Mouse (Mus musculus) stomach, postnatal 0 days (tissue): ENCODE measurements around the gene Swi5.

ENCODE experiments used
- CTCF ChIP-seq: IDR thresholded peaks from 2 replicates; pipeline ENCODE4 v1.5.1; 2016; ENCODE audit warnings: antibody characterized with exemption, low read depth, mild to moderate bottlenecking, moderate library complexity
- EP300 ChIP-seq: optimal IDR thresholded peaks from 2 replicates; pipeline ENCODE3; 2016; ENCODE audit warnings: antibody characterized with exemption

DNA sequence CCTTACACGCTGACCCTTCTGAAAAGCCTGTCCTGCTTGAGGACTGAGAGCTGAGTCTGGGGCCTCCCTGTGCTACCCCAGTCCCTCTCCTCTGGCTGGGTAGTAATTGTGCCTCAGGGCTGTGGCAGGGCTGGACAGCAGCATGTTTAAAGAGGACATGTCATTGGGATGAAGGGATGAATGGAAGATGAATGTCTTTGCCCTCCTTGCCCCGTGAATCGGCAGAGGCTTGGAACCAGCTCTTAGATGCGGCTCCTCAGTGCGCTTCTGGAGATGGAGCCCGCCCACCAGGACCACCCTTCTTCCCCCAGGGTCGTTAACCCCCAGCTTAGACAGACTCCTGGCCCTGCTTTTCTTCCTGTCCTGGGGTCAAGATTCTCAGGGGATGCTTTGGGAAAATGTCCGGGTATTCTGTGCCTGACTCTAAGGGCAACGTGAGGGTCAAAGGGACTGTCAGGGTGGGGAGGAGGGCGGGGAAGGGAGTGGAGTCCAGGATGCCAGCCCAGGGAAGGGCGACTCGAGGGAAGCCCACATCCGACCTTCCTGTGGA, 41.1 kb upstream of the Swi5 start:
- no peak for TF ChIP-seq CTCF
- no peak for TF ChIP-seq EP300
